12 mouse cellular contexts compared by ENCODE assay signal in genomic region chr1:89921806-89922205, GRCm38 (mm10). TPM values are rescaled to one million over a fixed set of nuclear protein-coding genes. Genes with fewer than 3 reads are reported as not detected.
DNase-seq lines count a peak whose midpoint lies in the region; ATAC-seq and TF ChIP-seq lines count a peak whose summit lies in the region.
"Had no signal": no experiment of that assay in that cellular context is flagged by ENCODE, and none has a peak within 500 bp of the region (broad histone marks: within the 10 kb centered on the region; RNA-seq: fewer than 3 reads in every experiment).

No protein-coding gene starts in this region.

- H3K27ac ChIP-seq in heart, embryonic 11.5 days (ENCODE audit: low read depth, low read length): no peak overlapping the region
- no peak overlapping the region for H3K27ac ChIP-seq in heart, adult 2 months
- H3K27ac ChIP-seq in limb, embryonic 10.5 days: no peak overlapping the region
- H3K27ac ChIP-seq in neural tube, embryonic 15.5 days (replicated peaks): no peak overlapping the region
- H3K27ac ChIP-seq: embryonic facial prominence, embryonic 15.5 days; liver, embryonic 13.5 days had no signal

- 4% methylated on average over 10 of the region's 10 CpGs for WGBS in heart, embryonic 11.5 days (ENCODE audit: insufficient replicate concordance)
- WGBS in heart, adult 2 months: 7% methylated on average over 10 of the region's 10 CpGs
- WGBS in limb, embryonic 10.5 days: 2% methylated on average over 10 of the region's 10 CpGs
- WGBS in neural tube, embryonic 15.5 days: 7% methylated on average over 10 of the region's 10 CpGs

- no peaks in the 10 kb centered on the region for H3K36me3 ChIP-seq in heart, embryonic 11.5 days (ENCODE audit: control insufficient read depth, insufficient read depth, low read length)
- no peaks in the 10 kb centered on the region for H3K36me3 ChIP-seq in heart, adult 2 months (ENCODE audit: control insufficient read depth, insufficient read depth, low read length)
- no peaks in the 10 kb centered on the region for H3K36me3 ChIP-seq in limb, embryonic 10.5 days
- no peaks in the 10 kb centered on the region for H3K36me3 ChIP-seq in neural tube, embryonic 15.5 days
- H3K36me3 ChIP-seq: embryonic facial prominence, embryonic 15.5 days; liver, embryonic 13.5 days had no signal

- 0 out of 2 replicates have a peak, but pooled peaks cover 3% of the 10 kb centered on the region for H3K9me3 ChIP-seq in heart, embryonic 11.5 days (replicated peaks; ENCODE audit: control insufficient read depth, low read length)
- H3K9me3 ChIP-seq in limb, embryonic 10.5 days (replicated peaks): no peaks in the 10 kb centered on the region
- no peaks in the 10 kb centered on the region for H3K9me3 ChIP-seq in neural tube, embryonic 15.5 days (replicated peaks)
- H3K9me3 ChIP-seq: embryonic facial prominence, embryonic 15.5 days; liver, embryonic 13.5 days had no signal

- DNase-seq in heart, adult 2 months: no peak
- peak; percentile 28 for DNase-seq in retina, postnatal 1 day
- no peak for DNase-seq in retina, embryonic 14.5 days (ENCODE audit: low spot score)
- DNase-seq in limb, embryonic 10.5 days (ENCODE audit: low spot score): peak; percentile 46
- no peak for DNase-seq in adrenal gland, postnatal 25 days
- DNase-seq in layer of hippocampus, adult 9-10 months (ENCODE audit: low spot score): no peak
- DNase-seq: B cell, adult 2 months; liver, embryonic 13.5 days; thymus, adult 2 months had no signal

- H3K4me2 ChIP-seq in heart, embryonic 11.5 days: peak overlapping the region; percentile 63; the same call in 1 of the 2 replicates
- H3K4me2 ChIP-seq in neural tube, embryonic 15.5 days: peak overlapping the region; percentile 55
- H3K4me2 ChIP-seq: embryonic facial prominence, embryonic 15.5 days had no signal

- intact Hi-C loops in heart, adult 2 months (cut with DNase I): no loop called here

- H3K27me3 ChIP-seq in heart, embryonic 11.5 days (ENCODE audit: control insufficient read depth, insufficient read depth, low read length): peaks cover 98% of the 10 kb centered on the region
- peaks cover 13% of the 10 kb centered on the region for H3K27me3 ChIP-seq in heart, adult 2 months (ENCODE audit: control insufficient read depth, insufficient read depth, low read length)
- H3K27me3 ChIP-seq in limb, embryonic 10.5 days (ENCODE audit: low read depth, poor library complexity, severe bottlenecking): peaks cover 100% of the 10 kb centered on the region
- peaks cover 72% of the 10 kb centered on the region for H3K27me3 ChIP-seq in neural tube, embryonic 15.5 days (replicated peaks)

- ATAC-seq in heart, embryonic 11.5 days (replicated peaks; ENCODE audit: insufficient number of reproducible peaks, low FRiP score, low TSS enrichment): no peak
- ATAC-seq in neural tube, embryonic 15.5 days (ENCODE audit: low FRiP score): 0 out of 2 replicates have a peak, but pooled peaks have one; percentile 49

- H3K79me2 ChIP-seq in heart, adult 2 months (replicated peaks; ENCODE audit: control insufficient read depth, insufficient read depth, low read length): no peaks in the 10 kb centered on the region

- no peak overlapping the region for H3K9ac ChIP-seq in heart, embryonic 11.5 days (ENCODE audit: low read depth, low read length)
- no peak overlapping the region for H3K9ac ChIP-seq in heart, adult 2 months (ENCODE audit: low read depth, low read length)
- H3K9ac ChIP-seq in neural tube, embryonic 15.5 days (replicated peaks): no peak overlapping the region
- H3K9ac ChIP-seq: embryonic facial prominence, embryonic 15.5 days; liver, embryonic 13.5 days had no signal

- H3K4me1 ChIP-seq in heart, embryonic 11.5 days (ENCODE audit: control insufficient read depth, insufficient read depth, low read length): peaks cover 14% of the 10 kb centered on the region
- H3K4me1 ChIP-seq in heart, adult 2 months (ENCODE audit: control insufficient read depth, insufficient read depth, low read length): no peaks in the 10 kb centered on the region
- H3K4me1 ChIP-seq in limb, embryonic 10.5 days: peaks cover 58% of the 10 kb centered on the region
- H3K4me1 ChIP-seq in neural tube, embryonic 15.5 days: peaks cover 45% of the 10 kb centered on the region

- TF ChIP-seq POLR2A in heart, adult 2 months (IDR thresholded peaks at IDR 0.05; ENCODE audit: insufficient read depth, low read depth, low read length): no peak

- H3K4me3 ChIP-seq in heart, embryonic 11.5 days (ENCODE audit: low read depth, low read length): no peak overlapping the region
- H3K4me3 ChIP-seq in heart, adult 2 months: no peak overlapping the region
- peak overlapping the region; percentile 50; the same call in 1 of the 2 replicates for H3K4me3 ChIP-seq in limb, embryonic 10.5 days
- H3K4me3 ChIP-seq in neural tube, embryonic 15.5 days (replicated peaks): no peak overlapping the region
- H3K4me3 ChIP-seq: embryonic facial prominence, embryonic 15.5 days; liver, embryonic 13.5 days had no signal

- TF ChIP-seq CTCF in heart, adult 2 months (IDR thresholded peaks at IDR 0.05): no peak

- TF ChIP-seq EP300 in heart, adult 2 months (IDR thresholded peaks at IDR 0.05; ENCODE audit: insufficient read depth, low read depth, low read length): no peak

RNA-seq across cellular contexts. Expression of gene Gbx2, which starts 9.2 kb away (rescaled TPM):
- polyA plus RNA-seq in heart, embryonic 11.5 days (2014; fragmentation: Nextera tagmentation; extraction: Ambion mirVana): 0.17 and 0.39 TPM in 2 replicates
- total RNA-seq in heart, adult 2 months (2021): under 1 TPM; 0.18 to 0.21 TPM
- 0.12 and 0.14 TPM in 2 replicates for polyA plus RNA-seq in heart, adult 2 months (2012; rRNA removed)
- polyA plus RNA-seq in limb, embryonic 10.5 days (2016; fragmentation: Nextera tagmentation; extraction: Ambion mirVana): 5.3 and 9.5 TPM in 2 replicates
- 21.7 and 30.5 TPM in 2 replicates for polyA plus RNA-seq in neural tube, embryonic 15.5 days (2015; fragmentation: Nextera tagmentation; extraction: Ambion mirVana)
- total RNA-seq in adrenal gland, postnatal 25 days (2021): not detected in 2 replicates

Comparison
In these comparisons a context has a peak if more than half of its experiments do, and no peak if none do; other contexts are left out.
1. DNase-seq: peak in retina, postnatal 1 day (single experiment) and limb, embryonic 10.5 days (single experiment); none in heart, adult 2 months (0 of 2), retina, embryonic 14.5 days (single experiment), adrenal gland, postnatal 25 days (single experiment) and layer of hippocampus, adult 9-10 months (single experiment).